Mouse (Mus musculus): ENCODE measurements around the gene Hoxc4.

GRCm38 (mm10) chr15:103010112-103010846, 8.5 kb upstream of the Hoxc4 start:
- TF ChIP-seq CHD2 (IDR thresholded peaks at IDR 0.05; ENCODE audit: low read depth, low read length) (no peak), HCFC1 (IDR thresholded peaks at IDR 0.05; ENCODE audit: borderline replicate concordance, insufficient read depth, low read length) (no peak), MAFK (IDR thresholded peaks at IDR 0.05; ENCODE audit: insufficient read depth, low read depth, low read length) (no peak), ZC3H11A (IDR thresholded peaks at IDR 0.05; ENCODE audit: borderline replicate concordance, low read depth, low read length) (no peak), ZNF384 (IDR thresholded peaks at IDR 0.05; ENCODE audit: low read depth, low read length) (no peak)
